Mouse (Mus musculus): ENCODE data around the gene Alox12e.

The Alox12e gene

GRCm38 (mm10) chr11:70284757-70285156 lies 37.7 kb downstream of the Alox12e start:
- DNase-seq (ENCODE audit: low spot score): no peak

DNA sequence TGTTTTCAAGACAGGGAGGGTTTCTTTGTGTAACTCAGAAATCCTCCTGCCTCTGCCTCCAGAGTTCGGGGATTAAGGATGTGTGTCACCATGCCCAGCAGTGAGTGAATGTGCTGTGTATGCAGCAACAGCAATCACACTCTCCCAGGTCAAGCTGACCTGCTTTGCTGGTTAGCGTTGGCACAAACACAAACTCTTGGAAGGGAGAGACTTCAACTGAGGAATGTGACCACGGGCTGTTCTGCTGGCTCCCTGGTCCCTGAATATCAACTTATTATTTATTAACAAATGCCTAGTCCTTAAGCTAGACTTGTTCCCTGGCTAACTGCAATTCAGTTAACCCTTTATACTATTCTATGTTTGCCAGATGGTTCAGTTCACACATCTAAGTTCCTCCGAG lies 38.8 kb downstream of the Alox12e start:
- no peak for DNase-seq (ENCODE audit: low spot score)

- no peak for DNase-seq (ENCODE audit: low spot score)
Measured at GRCm38 (mm10) chr11:70280441-70280840, 42.0 kb downstream of the Alox12e start.

DNA sequence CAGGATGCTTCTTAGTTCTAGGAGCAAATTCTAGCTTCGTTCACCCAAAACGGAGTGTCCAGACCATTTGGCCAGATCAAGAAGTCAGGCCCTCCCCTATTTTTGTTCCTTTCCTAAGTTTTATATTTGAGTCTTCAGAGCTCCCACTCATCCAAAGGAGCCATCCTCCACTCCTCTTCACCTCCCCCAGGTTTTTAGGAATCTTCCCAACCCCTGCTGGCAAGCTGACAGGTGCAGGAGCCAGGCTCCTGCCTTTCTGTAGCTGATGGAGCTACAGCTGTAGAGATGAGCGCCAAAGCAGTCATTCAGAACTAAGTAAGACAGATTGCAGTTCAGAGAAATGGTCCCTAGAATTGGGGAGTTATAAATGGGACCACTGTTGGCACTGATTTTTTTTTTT lies 43.5 kb downstream of the Alox12e start:
- DNase-seq (ENCODE audit: low spot score): no peak

- no peak for DNase-seq (ENCODE audit: low spot score)
Measured at GRCm38 (mm10) chr11:70271641-70272040, 50.8 kb downstream of the Alox12e start.

DNA sequence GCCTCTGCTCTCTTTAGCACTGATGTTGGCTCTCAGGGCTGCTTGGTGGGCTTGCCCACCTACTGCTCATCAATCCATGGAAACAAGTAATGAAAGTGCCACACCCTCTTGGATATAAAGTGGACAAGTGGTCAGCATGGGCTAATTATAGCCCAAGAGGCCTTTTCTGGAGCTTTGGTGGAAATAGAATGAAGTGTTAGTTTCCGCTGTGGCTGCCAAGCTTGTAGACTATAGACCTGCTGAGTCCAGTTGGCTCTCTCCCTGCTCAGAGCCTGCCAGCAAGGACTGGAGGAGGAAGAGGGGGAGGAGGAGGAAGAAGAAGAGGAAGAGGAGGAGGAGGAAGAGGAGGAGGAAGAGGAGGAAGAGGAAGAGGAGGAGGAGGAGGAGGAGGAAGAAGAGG lies 56.0 kb downstream of the Alox12e start:
- no peak for DNase-seq (ENCODE audit: low spot score)

- DNase-seq (ENCODE audit: low spot score): no peak
Measured at GRCm38 (mm10) chr11:70265819-70266218, 56.6 kb downstream of the Alox12e start.
